Mouse (Mus musculus) G1E-ER4 (cell line): ENCODE results near the gene Pbx1. TPM values are rescaled to one million over a fixed set of nuclear protein-coding genes. Genes with fewer than 3 reads are reported as not detected.
"Not testable (repeated sequence)": the region's sequence is repeated elsewhere in the genome, so short reads cannot be mapped to it uniquely, and the experiment has no call there.

Source experiments
- GATA1 ChIP-seq: IDR thresholded peaks from one replicate; pipeline ENCODE4 v1.8.0; 2012; ENCODE audit warnings: low read length, inconsistent platforms
- polyA plus RNA-seq: library from polyadenylated mRNA; stranded (reverse); fragments of >175 nt; gene quantifications from 2 replicates; pipeline ENCODE4 v1.2.3, GENCODE M21; 2012

The Pbx1 gene
- not detected in 2 replicates for polyA plus RNA-seq

GRCm38 (mm10) chr1:168432232-168432280, at the start of gene Pbx1:
TSS of gene Pbx1 (minus strand) at chr1:168432270.
- not testable (repeated sequence) for TF ChIP-seq GATA1

- TF ChIP-seq GATA1, result no peak
Observed at GRCm38 (mm10) chr1:168479626-168480025, 47.6 kb upstream of the Pbx1 start.

GRCm38 (mm10) chr1:168478829-168479228, 46.8 kb upstream of the Pbx1 start:
- no peak for TF ChIP-seq GATA1

- no peak for TF ChIP-seq GATA1
Observed at GRCm38 (mm10) chr1:168476917-168477316, 44.8 kb upstream of the Pbx1 start.

GRCm38 (mm10) chr1:168476216-168476897, 44.3 kb upstream of the Pbx1 start:
- TF ChIP-seq GATA1, result no peak

GRCm38 (mm10) chr1:168475579-168476208, 43.6 kb upstream of the Pbx1 start:
- TF ChIP-seq GATA1, result no peak

GRCm38 (mm10) chr1:168473255-168474069, 41.4 kb upstream of the Pbx1 start:
- no peak for TF ChIP-seq GATA1

- no peak for TF ChIP-seq GATA1
Observed at GRCm38 (mm10) chr1:168472545-168473254, 40.6 kb upstream of the Pbx1 start.

GRCm38 (mm10) chr1:168459426-168459825, 27.4 kb upstream of the Pbx1 start:
- no peak for TF ChIP-seq GATA1

GRCm38 (mm10) chr1:168457191-168457747, 25.2 kb upstream of the Pbx1 start:
- no peak for TF ChIP-seq GATA1

- no peak for TF ChIP-seq GATA1
Observed at GRCm38 (mm10) chr1:168455178-168455577, 23.1 kb upstream of the Pbx1 start.

- TF ChIP-seq GATA1, result no peak
Observed at GRCm38 (mm10) chr1:168433671-168434070, 1.6 kb upstream of the Pbx1 start.

- no peak for TF ChIP-seq GATA1
Observed at GRCm38 (mm10) chr1:168432281-168432725, 233 bp upstream of the Pbx1 start.

- no peak for TF ChIP-seq GATA1
Observed at GRCm38 (mm10) chr1:168431711-168432231, 299 bp downstream of the Pbx1 start.

GRCm38 (mm10) chr1:168430868-168431710, 981 bp downstream of the Pbx1 start:
- no peak for TF ChIP-seq GATA1
